Mouse (Mus musculus) kidney, embryonic 15.5 days (tissue): ENCODE results near the gene Srsf4. TPM values are rescaled to one million over a fixed set of nuclear protein-coding genes. Genes with fewer than 3 reads are reported as not detected.
A peak's percentile ranks its signal among the peaks of the same experiment; 100 is the strongest.

ENCODE experiments used
- ATAC-seq: fragments of 200-750 bp; cut with Nextera tagmentation; replicated peaks from 2 replicates; pipeline ENCODE4 v1.8.0; 2017; ENCODE audit warnings: moderate TSS enrichment; ENCODE audit not compliant: low FRiP score
- H3K27ac ChIP-seq: fragments of 300-500 bp; sonication (generic); 2 replicates; pipeline ENCODE4 v1.5.1; 2015; ENCODE audit warnings: mild to moderate bottlenecking, inconsistent platforms
- H3K27me3 ChIP-seq: fragments of 300-500 bp; sonication (generic); 2 replicates; pipeline ENCODE4 v1.6.1; 2015; ENCODE audit warnings: inconsistent platforms
- H3K36me3 ChIP-seq: fragments of 300-500 bp; sonication (generic); 2 replicates; pipeline ENCODE4 v1.6.1; 2015; ENCODE audit warnings: inconsistent platforms
- H3K4me1 ChIP-seq: fragments of 300-500 bp; sonication (generic); 2 replicates; pipeline ENCODE4 v1.6.1; 2015; ENCODE audit warnings: inconsistent platforms
- H3K4me2 ChIP-seq: fragments of 300-500 bp; sonication (generic); 2 replicates; pipeline ENCODE4 v1.6.1; 2015; ENCODE audit warnings: moderate library complexity, mild to moderate bottlenecking, inconsistent platforms
- H3K4me3 ChIP-seq: fragments of 300-500 bp; sonication (generic); replicated peaks from 2 replicates; pipeline ENCODE4 v1.5.1; 2015; ENCODE audit warnings: mild to moderate bottlenecking, inconsistent platforms
- H3K9ac ChIP-seq: fragments of 300-500 bp; sonication (generic); 2 replicates; pipeline ENCODE4 v1.6.1; 2015; ENCODE audit warnings: mild to moderate bottlenecking, inconsistent platforms
- H3K9me3 ChIP-seq: fragments of 300-500 bp; sonication (generic); replicated peaks from 2 replicates; pipeline ENCODE4 v1.6.1; 2016; ENCODE audit warnings: inconsistent platforms
- WGBS: fragments of 180-500 bp; shearing (Covaris S2); methylation state at CpG from one replicate; pipeline ENCODE4 v1.1.7; 2015; ENCODE audit warnings: mixed read lengths; 5-methylcytosine and 5-hydroxymethylcytosine counted together
- polyA plus RNA-seq: library from polyadenylated mRNA; unstranded; fragments of >200 nt; fragmentation: Nextera tagmentation; extraction: Ambion mirVana; gene quantifications from 2 replicates; pipeline ENCODE4 v1.2.1, GENCODE M21; 2015

Srsf4 gene
- polyA plus RNA-seq, 1 experiment from 2014 or later = 114 TPM

- peak within 1 kb of the TSS; percentile 89 for H3K4me2 ChIP-seq
- H3K9me3 ChIP-seq = no peaks in the 10 kb centered on the region
- peak within 1 kb of the TSS; percentile 84 for H3K4me3 ChIP-seq
- peaks cover 16% of the 10 kb centered on the region for H3K4me1 ChIP-seq
- peak; percentile 81 for ATAC-seq
- H3K36me3 ChIP-seq = 0 out of 2 replicates have a peak, but pooled peaks cover 11% of the 10 kb centered on the region
- peak within 1 kb of the TSS; percentile 82 for H3K9ac ChIP-seq
- H3K27me3 ChIP-seq = peaks cover 26% of the 10 kb centered on the region; the same call in 1 of the 2 replicates
- no peak within 1 kb of the TSS for H3K27ac ChIP-seq
- 0% methylated on average over 37 of the region's 37 CpGs for WGBS
These were observed 30.1 kb upstream of the Srsf4 start, which contains the start of gene Mecr for GRCm38 (mm10) chr4:131843290-131843743. Gene Mecr (plus strand): TSS chr4:131843470.

DNA sequence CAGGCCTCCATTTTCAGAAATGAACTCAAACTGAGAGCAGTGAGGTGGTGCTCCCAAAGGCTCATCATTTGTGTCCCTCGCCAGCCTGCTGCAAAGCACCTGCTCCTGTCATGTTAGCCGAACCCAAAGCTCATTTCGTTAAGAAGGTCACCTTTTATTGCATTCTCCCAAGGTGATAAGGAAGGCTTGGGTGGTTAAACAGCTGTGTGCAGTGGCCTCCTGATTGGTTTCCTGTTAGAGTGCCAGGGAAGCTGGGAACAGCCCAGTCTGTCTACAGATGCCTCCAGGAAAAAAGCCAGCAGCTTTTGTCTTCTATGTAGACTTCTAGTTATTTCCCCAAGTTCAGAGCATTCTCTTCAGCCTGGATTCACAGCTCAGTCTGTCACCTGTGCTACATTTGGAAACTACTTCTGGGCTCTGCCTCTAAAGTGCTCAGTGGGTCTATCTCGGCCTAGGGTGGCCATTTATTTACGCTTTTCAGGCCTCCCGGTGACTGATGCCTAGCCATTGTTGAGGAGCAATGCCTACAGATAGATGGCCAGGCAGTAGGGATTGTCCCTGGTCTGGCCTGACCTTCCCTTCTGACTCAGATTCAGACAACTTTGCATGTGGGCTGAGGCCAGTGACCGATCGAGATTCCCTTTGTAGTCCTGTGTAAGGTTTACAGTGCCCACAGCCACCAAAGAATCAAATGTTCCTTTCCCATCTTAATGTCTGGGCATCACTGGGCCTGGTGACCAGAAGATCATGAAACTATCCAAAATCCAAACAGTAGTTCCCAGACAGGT is 27.2 kb upstream of the Srsf4 start:
- 0 out of 2 replicates have a peak, but pooled peaks cover 15% of the 10 kb centered on the region for H3K36me3 ChIP-seq

DNA sequence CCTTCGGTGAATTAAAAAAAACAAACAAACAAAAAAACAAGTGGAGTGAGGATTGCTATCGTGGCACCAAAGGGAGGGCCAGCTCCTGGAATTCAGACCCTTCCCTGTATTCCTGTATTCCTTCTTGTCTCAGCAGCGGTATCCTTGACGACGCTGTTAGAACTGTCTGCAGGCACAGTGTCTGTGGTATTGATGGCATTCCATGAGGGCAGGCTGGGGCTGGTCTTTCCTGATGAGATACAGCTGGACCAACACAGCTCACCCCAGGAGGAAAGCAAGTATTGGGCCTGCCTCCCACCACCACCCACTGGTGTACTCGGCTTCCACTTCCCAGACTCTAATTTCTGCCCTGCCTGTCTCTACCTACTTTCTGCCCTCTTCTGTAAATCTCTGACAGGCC is 25.3 kb upstream of the Srsf4 start:
- ATAC-seq = 0 out of 2 replicates have a peak, but pooled peaks have one; percentile 41
- peak overlapping the region; percentile 27; the same call in 1 of the 2 replicates for H3K27ac ChIP-seq
- 51% methylated on average over 6 of the region's 6 CpGs for whole genome bisulfite sequencing

More for the DNA sequence above, 27.2 kb upstream of the Srsf4 start:
- H3K9me3 ChIP-seq = no peaks in the 10 kb centered on the region
- no peak overlapping the region for H3K27ac ChIP-seq
- H3K4me3 ChIP-seq = no peak overlapping the region
- H3K27me3 ChIP-seq = peaks cover 10% of the 10 kb centered on the region; the same call in 1 of the 2 replicates
- no peak overlapping the region for H3K9ac ChIP-seq
- H3K4me1 ChIP-seq = peaks cover 37% of the 10 kb centered on the region
- 83% methylated on average over 8 of the region's 8 CpGs for WGBS
- H3K4me2 ChIP-seq = no peak overlapping the region
- ATAC-seq = no peak

GRCm38 (mm10) chr4:131849986-131850638 is 23.3 kb upstream of the Srsf4 start:
- Histone ChIP-seq H3K27me3 (no peaks in the 10 kb centered on the region), H3K4me2 (no peak overlapping the region), H3K4me3 (no peak overlapping the region), H3K4me1 (peaks cover 26% of the 10 kb centered on the region), H3K9me3 (no peaks in the 10 kb centered on the region), H3K9ac (0 out of 2 replicates have a peak overlapping the region, but pooled peaks have one; percentile 26), H3K27ac (peak overlapping the region; percentile 79), H3K36me3 (peaks cover 15% of the 10 kb centered on the region)
- WGBS = 20% methylated on average over 5 of the region's 5 CpGs
- no peak for ATAC-seq

More for the DNA sequence above, 25.3 kb upstream of the Srsf4 start:
- Histone ChIP-seq H3K36me3 (0 out of 2 replicates have a peak, but pooled peaks cover 15% of the 10 kb centered on the region), H3K27me3 (no peaks in the 10 kb centered on the region), H3K9ac (no peak overlapping the region), H3K4me1 (peaks cover 40% of the 10 kb centered on the region), H3K4me3 (no peak overlapping the region), H3K4me2 (no peak overlapping the region), H3K9me3 (no peaks in the 10 kb centered on the region)

- Histone ChIP-seq H3K4me1 (peaks cover 15% of the 10 kb centered on the region), H3K9me3 (no peaks in the 10 kb centered on the region), H3K4me2 (no peak overlapping the region), H3K36me3 (peaks cover 26% of the 10 kb centered on the region), H3K4me3 (no peak overlapping the region), H3K27ac (no peak overlapping the region), H3K9ac (no peak overlapping the region), H3K27me3 (no peaks in the 10 kb centered on the region)
- no peak for ATAC-seq
- 79% methylated on average over 5 of the region's 5 CpGs for WGBS
These were observed 18.5 kb upstream of the Srsf4 start for GRCm38 (mm10) chr4:131854950-131855349.

DNA sequence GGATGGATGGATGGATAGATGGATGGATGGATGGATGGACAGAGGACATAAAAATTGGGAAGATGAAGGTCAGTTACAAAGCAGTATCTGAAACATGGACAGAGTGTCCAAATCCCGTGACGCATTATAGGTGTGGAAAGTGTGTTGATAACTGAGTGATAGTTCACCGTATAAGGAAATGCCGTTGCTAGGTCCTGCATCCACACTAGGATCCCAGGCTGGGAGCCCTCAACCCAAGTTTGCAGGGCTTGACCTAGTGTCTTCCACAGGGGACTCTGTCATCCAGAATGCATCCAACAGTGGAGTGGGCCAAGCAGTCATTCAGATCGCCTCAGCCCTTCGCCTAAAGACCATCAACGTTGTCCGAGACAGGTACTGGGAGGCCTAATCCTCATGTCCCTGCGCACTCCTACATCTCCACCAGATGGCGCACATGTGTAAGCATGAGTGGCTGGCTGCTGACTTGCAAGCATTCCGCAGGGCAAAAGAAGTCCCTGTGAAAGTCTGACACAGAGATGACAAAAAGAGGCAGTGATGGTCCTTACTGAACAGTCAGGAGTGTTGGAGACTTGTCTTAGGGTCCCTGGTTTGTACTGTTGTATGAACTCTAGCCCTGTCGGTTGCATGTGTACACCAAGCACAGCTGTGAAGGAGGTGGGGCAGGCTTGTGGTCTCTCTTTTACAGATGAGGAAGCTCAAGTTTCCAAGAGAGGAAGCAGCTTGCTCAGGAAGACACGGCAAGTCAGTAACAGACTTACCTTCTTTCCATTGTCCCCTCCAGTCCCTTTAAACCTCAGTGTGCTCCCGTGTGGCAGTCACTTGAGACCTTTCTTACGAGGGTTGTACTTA is 12.7 kb upstream of the Srsf4 start:
- no peak overlapping the region for H3K4me2 ChIP-seq
- no peak overlapping the region for H3K4me3 ChIP-seq
- ATAC-seq = peak; percentile 58; the same call in 1 of the 2 replicates
- H3K4me1 ChIP-seq = peaks cover 11% of the 10 kb centered on the region
- no peaks in the 10 kb centered on the region for H3K9me3 ChIP-seq
- no peaks in the 10 kb centered on the region for H3K27me3 ChIP-seq
- 41% methylated on average over 15 of the region's 15 CpGs for WGBS
- H3K36me3 ChIP-seq = peaks cover 62% of the 10 kb centered on the region
- no peak overlapping the region for H3K9ac ChIP-seq
- H3K27ac ChIP-seq = peak overlapping the region; percentile 45; the same call in 1 of the 2 replicates

GRCm38 (mm10) chr4:131861341-131861739 is 12.1 kb upstream of the Srsf4 start:
- no peaks in the 10 kb centered on the region for H3K27me3 ChIP-seq
- 0 out of 2 replicates have a peak, but pooled peaks have one; percentile 49 for ATAC-seq

GRCm38 (mm10) chr4:131872672-131873292 is 635 bp upstream of the Srsf4 start:
- peak overlapping the region; percentile 98 for H3K4me3 ChIP-seq
- 8% methylated on average over 11 of the region's 11 CpGs for WGBS
- peaks cover 7% of the 10 kb centered on the region for H3K36me3 ChIP-seq
- H3K4me1 ChIP-seq = peaks cover 37% of the 10 kb centered on the region
- H3K9me3 ChIP-seq = no peaks in the 10 kb centered on the region
- H3K27me3 ChIP-seq = no peaks in the 10 kb centered on the region
- H3K4me2 ChIP-seq = peak overlapping the region; percentile 63
- H3K9ac ChIP-seq = peak overlapping the region; percentile 61
- peak overlapping the region; percentile 99 for H3K27ac ChIP-seq
- peak; percentile 40 for ATAC-seq

More at GRCm38 (mm10) chr4:131861341-131861739, 12.1 kb upstream of the Srsf4 start:
- Histone ChIP-seq H3K4me2 (no peak overlapping the region), H3K27ac (peak overlapping the region; percentile 45; the same call in 1 of the 2 replicates), H3K4me1 (peaks cover 11% of the 10 kb centered on the region), H3K36me3 (peaks cover 67% of the 10 kb centered on the region), H3K9ac (no peak overlapping the region), H3K9me3 (no peaks in the 10 kb centered on the region), H3K4me3 (no peak overlapping the region)
- WGBS = 60% methylated on average over 4 of the region's 4 CpGs

GRCm38 (mm10) chr4:131874169-131874536 is 736 bp downstream of the Srsf4 start:
- Histone ChIP-seq H3K27me3 (no peaks in the 10 kb centered on the region), H3K4me2 (peak overlapping the region; percentile 86), H3K9me3 (no peaks in the 10 kb centered on the region), H3K27ac (peak overlapping the region; percentile 99), H3K4me3 (peak overlapping the region; percentile 98), H3K4me1 (peaks cover 45% of the 10 kb centered on the region), H3K9ac (peak overlapping the region; percentile 100), H3K36me3 (no peaks in the 10 kb centered on the region)
- ATAC-seq = no peak
- under 1% methylated on average over 20 of the region's 20 CpGs for WGBS

- peak overlapping the region; percentile 86 for H3K4me2 ChIP-seq
- 2% methylated on average over 11 of the region's 11 CpGs for WGBS
- peak overlapping the region; percentile 100 for H3K9ac ChIP-seq
- peak overlapping the region; percentile 99 for H3K27ac ChIP-seq
- no peaks in the 10 kb centered on the region for H3K27me3 ChIP-seq
- ATAC-seq = no peak
- H3K4me3 ChIP-seq = peak overlapping the region; percentile 98
- H3K36me3 ChIP-seq = no peaks in the 10 kb centered on the region
- peaks cover 48% of the 10 kb centered on the region for H3K4me1 ChIP-seq
- H3K9me3 ChIP-seq = no peaks in the 10 kb centered on the region
These were observed 1.1 kb downstream of the Srsf4 start for GRCm38 (mm10) chr4:131874567-131874966.

- ATAC-seq = no peak
- Histone ChIP-seq H3K9me3 (no peaks in the 10 kb centered on the region), H3K9ac (peak overlapping the region; percentile 100; the same call in 1 of the 2 replicates), H3K4me3 (peak overlapping the region; percentile 98), H3K27ac (no peak overlapping the region), H3K4me2 (peak overlapping the region; percentile 86), H3K4me1 (peaks cover 53% of the 10 kb centered on the region), H3K36me3 (no peaks in the 10 kb centered on the region), H3K27me3 (no peaks in the 10 kb centered on the region)
- WGBS = 35% methylated on average over 3 of the region's 3 CpGs
These were observed 1.8 kb downstream of the Srsf4 start for GRCm38 (mm10) chr4:131875242-131875641.
